Mouse (Mus musculus): ENCODE measurements around the gene Trh. TPM values are rescaled to one million over a fixed set of nuclear protein-coding genes. Genes with fewer than 3 reads are reported as not detected.

The Trh gene
- not detected for total RNA-seq (2021)
- long read RNA-seq, experiment 1 = 0 reads
- long read RNA-seq, experiment 2 = 0 reads

DNA sequence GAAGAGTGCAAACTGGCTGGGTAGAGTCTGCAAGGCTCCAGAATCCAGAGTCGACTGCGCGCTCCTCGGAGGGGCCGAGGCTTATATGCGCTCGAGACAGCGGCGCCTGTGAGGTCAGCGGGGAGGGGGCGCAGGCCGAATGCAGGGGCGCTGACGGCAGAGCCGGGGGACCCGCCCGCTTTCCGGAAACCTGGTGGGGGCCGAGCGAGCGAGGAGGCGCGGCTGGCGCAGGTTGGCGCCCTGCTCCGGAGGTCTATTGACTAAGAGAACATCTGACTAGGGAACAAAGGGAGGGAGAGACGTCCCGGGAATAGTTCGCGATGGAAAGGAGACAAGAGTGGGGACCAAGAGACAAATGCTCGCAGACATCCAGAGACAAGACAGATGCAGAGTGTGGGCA lies at the start of gene Trh:
TSS of gene Trh (minus strand) at position 60 of the 400 bp plus-strand sequence.
- no peak for DNase-seq

DNA sequence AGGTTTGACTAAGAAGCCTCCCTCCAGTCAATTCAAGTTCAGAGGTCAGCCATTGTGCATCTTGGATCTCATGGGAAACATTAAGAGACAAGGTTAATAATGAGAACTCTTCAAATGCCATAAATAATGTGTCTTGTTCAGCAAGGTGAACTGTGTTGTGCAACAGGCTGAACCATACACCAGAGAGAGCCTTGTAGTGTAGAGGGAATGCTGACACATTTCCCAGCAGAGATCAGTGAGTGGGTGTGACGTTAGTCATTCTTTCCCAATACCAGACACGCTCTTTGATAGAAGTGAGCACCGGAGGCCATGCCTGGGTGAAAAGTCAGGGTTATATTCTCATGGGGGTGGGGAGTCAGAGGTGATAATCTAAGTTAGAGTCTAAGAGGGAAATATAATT lies 46.4 kb upstream of the Trh start:
- DNase-seq = peak; percentile 42

GRCm38 (mm10) chr6:92286889-92287288 lies 42.4 kb upstream of the Trh start:
- no peak for DNase-seq

- DNase-seq = peak; percentile 80
Observed at GRCm38 (mm10) chr6:92286258-92286888, 41.9 kb upstream of the Trh start.

DNA sequence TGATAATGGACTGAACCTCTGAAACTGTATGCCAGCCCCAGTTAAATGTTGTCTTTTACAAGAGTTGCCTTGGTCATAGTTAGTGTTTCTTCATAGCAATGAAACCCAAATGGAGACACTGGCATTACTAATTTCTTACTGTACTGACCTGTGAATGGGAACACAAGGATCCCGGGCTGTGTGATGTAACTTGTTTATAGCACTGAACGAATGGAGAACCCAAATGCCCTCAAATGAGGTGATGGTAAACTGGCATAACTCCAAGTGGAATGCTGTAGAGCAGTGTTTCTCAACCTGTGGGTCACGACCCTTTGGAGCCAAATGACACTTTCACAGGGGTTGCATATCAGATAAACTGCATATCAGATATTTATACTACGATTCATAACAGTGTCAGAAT lies 41.1 kb upstream of the Trh start:
- no peak for DNase-seq

- DNase-seq = no peak
Observed at GRCm38 (mm10) chr6:92277179-92277578, 32.7 kb upstream of the Trh start.

GRCm38 (mm10) chr6:92273652-92274322 lies 29.3 kb upstream of the Trh start:
- DNase-seq = no peak

- DNase-seq = no peak
Observed at GRCm38 (mm10) chr6:92272601-92273000, 28.2 kb upstream of the Trh start.

DNA sequence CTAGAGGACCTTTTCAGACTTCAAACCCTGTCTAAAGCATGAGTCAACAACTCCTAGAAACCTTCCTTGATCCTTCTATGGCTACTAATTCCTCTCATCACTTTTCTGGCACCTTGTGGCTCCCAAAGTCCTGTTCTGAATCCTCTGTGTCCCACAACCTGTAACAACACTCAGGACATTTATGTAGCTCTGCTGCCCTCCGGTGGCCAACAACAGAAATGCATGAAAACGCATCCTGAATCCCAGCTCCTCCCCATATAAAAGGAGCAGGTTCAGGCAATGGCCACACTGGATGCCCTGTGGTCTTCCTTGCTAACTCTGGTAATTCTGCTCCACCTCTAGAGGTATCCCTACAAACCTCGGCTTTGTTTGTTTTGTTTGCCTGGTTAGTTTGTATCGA lies 24.6 kb upstream of the Trh start:
- peak; percentile 78 for DNase-seq

DNA sequence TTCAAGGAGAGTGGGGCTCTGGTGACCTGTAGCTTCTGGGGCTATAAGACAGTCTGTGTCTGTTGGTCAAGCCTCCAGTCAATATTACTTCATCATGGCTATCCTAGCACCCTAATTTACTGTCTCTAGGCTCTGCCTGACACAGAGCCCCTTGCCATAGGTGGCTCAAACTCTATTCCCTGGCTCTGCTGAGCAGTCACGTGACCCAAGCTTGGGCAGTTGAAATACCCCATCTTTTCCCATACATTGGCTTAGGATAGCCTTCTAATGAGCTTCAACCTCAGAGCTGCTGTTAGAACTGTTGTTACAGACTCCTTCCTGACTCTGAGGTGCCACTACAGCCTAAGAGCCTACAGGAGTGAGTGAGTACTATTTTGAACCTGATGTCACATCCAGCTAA lies 23.6 kb upstream of the Trh start:
- no peak for DNase-seq

DNA sequence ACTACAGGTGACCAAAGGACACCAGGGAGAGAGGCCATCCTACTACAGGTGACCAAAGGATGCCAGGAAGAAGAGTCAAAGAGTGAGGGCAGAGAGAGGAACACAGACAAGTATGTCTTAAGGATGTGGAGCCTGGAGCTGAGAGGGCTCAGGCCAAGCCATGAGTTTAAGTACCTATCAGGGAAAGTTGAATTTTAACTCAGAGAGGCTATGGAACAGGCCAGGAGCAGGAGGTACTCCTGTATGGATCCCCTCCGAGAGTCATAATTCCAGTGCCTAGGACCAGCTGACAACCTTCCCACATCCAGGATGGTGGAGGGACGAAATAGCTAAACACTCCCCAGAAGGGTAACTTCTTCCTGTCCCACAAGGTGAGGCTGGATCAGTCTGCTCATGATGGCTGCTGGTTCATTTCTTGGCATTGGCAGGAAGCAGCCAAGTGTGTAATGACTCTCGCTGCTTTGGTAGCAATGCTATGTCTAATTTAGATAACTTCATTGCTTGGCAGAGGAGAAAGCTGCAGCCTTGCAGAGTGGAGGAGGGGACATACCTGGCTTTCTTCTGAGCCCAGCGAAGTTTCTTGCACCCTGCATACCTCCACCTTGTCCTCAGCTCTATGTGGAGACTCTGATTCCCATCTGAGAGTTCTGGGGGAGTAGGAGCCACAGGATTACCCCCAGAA lies 16.9 kb upstream of the Trh start:
- DNase-seq = no peak

DNA sequence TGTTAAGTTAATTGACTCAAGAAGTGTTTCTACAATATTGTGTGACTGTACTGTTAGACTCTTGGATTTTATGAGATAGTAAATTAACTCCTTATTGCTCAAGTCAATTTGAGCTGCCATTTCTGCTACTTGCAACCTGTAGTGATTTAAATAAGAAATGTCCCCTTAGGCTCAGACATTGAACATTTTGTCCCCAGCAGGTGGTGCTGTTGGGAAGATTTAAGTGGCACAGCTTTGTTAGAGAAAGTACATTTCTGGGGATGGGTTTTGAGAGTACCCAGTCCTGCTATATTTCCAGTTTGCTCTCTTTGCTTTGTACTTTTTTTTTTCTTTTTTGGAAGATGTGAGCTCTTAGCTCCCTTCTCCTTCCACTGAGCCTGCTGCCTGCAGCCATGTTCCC lies 10.9 kb upstream of the Trh start:
- no peak for DNase-seq

DNA sequence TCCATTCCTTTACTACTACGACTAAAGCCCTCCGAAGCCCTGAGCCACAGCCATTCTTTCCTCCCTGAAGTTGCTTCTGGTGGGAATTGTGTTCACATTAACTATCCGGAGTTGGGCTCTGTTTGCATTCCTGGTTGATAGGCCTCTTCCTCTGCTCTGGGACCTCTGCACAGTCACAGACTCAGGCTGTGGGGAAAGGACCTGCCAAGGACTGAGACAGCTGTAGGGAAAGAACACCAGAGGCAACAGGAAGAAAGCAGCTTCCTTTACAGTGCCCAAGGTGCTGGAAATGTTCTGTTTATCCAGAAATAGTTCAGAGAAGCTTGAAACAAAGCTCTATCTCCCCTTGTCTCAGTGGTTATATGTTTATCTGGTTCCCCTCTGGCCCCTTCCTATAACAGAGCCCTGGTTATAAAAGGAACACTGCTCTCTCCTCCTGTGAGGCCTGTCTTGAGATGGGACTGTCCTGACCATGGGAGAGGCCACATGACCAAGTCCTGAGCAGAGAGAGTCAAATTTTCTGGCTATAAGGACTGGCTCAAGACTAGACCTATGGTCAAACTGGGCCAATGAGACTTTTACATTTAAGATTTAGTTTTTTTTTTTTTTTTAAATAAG lies 8.9 kb upstream of the Trh start:
- no peak for DNase-seq

DNA sequence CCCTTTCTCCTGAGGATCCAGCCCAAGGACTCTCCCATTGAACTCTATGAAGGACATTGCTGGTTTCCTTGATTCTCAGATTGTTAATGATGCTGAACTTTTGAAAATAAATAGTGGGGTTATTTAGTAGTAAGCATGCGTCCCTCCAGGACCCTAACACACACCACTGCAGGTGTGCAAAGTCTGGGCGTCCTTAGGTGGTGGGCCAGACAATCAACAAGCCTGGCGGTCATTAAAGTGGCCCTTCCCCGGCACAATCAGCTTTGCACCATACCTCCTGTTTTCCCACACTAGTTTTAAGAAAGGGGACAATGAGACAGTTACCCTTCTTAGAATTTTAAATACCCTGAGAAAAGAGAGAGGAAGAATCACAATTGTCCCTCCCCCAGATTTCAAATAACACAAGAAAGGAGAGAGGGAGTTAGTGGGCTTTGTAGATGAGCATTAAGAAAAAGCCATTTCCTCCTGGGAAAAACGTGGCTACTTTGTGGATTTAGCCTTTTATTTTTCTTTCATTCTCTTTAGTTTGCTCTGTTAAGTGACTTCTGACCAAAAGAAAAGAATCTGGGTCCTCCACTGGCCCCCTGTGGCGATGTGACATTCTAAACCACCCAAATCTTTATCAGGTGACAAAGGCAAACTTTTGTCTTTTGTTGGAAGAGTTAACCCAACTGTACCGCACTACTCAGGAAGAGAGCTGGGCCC lies 2.9 kb upstream of the Trh start:
- no peak for DNase-seq

DNA sequence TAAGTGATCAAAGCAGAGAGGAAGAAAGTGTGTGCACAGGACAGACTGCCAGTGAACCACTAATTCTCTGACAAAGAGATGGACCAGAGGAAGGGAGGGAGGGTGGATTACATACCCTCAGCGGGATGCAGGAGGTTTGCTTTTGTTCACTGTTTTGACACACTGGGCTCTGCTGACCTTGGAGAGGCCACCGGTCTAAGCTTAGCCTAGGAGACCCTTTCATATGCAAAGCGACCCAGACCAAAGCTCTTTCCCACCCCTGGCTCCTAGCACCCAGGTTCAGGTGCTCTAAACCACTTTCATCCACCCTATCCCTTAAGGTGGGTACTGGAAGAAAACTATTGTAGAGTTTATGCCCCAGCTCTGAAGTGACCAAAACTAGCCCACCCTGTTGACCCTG lies 1.9 kb upstream of the Trh start:
- no peak for DNase-seq

DNA sequence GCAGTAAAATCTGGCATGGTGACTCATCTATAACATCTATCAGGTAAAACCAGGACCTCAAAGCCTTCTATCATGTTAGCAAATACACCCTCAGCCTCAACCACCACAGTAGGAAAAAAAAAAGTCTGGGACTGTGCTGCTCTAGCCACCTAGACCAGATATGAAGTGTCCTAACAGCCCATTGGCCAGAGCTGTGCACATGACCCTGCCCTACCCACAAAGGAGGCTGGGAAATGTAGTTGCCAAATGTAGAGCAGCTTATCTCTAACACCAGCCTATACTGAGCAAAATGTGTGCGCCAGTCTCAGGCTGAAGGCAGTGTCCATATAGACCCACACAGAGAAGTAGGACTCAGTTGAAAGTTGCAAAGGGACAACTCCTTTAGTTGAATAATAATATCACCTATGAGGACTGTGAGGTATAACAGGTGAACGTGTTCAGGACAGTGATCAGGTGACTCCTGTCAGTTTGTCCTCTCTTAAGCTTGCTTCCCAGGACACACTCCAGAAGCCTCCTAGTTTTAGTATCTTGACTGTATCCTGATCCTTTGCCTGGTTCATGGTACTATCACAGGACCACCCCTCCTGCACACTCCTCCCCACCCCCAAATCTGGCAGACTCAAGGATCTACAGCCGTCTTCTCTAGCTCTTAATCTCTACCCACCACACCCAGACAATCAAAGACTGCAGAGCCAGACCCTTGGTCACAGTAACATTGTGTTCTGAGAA lies 3.1 kb downstream of the Trh start:
- DNase-seq = peak; percentile 72

DNA sequence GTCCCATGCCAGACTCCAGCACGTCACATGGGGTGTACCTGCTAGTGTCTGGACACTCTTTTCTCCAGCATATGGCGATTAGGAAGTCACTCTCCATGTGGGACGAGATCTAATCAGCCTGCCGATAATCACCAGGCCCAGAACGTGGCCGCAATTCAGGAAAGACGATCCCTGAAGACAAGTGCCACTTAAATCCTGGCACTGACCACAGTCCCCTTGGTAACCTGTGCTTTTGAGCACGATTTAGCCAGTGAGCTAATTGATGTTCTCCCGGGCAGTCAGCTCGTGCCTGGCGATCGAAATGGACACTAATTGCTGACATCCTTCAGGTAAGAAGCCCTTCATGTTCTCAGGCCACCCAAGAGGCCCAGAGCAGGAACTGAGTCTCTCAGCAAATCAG lies 9.4 kb downstream of the Trh start:
- no peak for DNase-seq

GRCm38 (mm10) chr6:92231762-92232161 lies 12.7 kb downstream of the Trh start:
- DNase-seq = no peak

DNA sequence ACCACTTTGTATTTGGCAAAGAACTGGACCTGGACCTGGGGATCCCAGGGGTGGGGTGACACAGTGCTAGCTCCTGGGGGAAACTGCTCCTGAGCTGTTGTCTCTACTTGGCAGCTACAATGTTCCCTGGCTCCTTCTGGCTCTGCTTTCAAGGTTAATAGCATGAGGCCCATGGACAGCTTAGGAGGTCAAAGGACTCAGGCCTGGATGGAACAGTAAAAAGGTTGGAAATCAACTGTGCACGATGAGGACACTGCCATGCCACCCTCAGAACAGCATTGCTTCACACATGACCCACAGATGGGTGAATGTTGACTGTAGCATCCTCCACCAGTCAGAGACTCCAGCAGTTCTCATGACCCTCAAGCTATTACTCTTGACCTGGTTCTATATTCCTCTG lies 13.1 kb downstream of the Trh start:
- DNase-seq = no peak

- no peak for DNase-seq
Observed at GRCm38 (mm10) chr6:92229586-92229985, 14.9 kb downstream of the Trh start.

DNA sequence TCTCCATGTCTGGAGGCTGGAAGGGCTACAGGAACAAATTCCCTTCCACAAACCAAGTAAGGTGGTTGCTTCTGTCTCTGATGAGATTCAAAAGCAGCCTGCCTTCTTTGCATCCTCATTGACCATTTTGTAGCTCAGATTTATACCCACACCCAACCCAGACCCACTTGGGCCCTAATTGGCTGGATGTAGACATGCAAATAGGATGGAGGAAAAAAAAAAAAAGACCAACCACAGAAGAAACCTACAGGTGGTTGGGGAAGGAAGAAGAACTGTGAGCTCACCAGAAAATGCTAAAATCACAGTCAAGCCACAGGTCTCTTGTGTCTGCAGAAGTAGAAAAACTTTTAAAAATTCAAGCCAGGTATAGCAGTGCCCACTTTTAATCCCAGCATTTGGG lies 15.3 kb downstream of the Trh start:
- no peak for DNase-seq

DNA sequence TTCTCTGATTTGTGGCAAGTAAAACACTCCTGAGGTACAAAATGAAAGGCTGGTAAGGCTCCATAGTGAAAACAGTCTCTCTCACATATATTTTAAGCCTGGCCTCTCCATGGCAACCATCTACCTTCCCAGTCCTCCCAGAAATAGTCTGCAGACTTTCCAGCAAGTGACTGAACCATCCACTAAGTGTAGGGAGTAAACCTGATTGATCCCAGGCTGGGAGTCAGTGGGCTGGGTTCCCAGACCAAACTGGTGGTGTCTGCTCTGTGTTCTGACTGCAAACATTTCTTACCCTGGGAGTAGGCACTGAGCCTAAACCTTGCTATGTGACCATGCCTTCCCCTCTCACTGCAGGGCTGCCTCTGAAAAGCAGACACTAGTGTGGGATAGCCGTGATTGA lies 19.5 kb downstream of the Trh start:
- DNase-seq = no peak

Data from adrenal gland, postnatal 10 days (tissue).